Mouse (Mus musculus) frontal cortex, postnatal 36 days (tissue): ENCODE results near the gene Zmiz2.
"Not testable (repeated sequence)": the region's sequence is repeated elsewhere in the genome, so short reads cannot be mapped to it uniquely, and the experiment has no call there.

Experiments
- DNase-seq, 2 experiments: peaks; one replicate each; pipeline ENCODE4 v3.0.0; 2022; ENCODE audit warnings: low spot score in 2 of 2

Gene Zmiz2

DNA sequence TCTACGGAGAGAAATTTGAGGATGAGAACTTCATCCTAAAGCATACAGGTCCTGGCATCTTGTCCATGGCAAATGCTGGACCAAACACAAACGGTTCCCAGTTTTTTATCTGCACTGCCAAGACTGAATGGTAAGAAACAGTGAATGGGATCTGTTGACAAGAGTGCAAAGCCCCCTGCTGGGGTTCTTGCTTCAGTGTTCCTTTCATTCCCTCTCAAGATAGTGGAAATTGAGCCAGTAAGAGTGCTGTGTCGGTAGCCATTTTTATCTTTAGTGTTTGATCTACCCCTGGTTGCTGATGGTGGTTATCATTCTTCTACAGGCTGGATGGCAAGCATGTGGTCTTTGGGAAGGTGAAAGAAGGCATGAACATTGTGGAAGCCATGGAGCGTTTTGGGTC is 30.3 kb downstream of the Zmiz2 start:
- not testable (repeated sequence) for DNase-seq

DNA sequence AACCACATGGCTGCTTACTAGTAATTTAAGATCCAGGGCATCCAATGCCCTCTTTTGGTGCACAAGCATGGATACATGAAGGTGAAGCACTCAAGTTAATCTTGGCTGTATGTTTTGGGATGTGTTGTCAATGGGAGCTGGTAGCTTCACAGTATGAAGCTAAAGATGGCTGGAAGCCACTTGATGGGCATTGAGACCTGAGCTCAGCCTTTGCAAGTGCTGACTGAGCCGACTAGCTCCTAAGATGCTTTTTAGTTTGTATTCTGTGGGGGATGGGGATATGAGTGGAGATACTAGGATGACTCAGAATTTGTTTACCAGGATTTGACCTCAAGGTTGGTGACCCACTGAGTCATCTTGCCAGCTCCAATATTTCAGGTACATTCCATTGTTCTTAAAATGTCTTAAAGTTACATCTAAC is 31.4 kb downstream of the Zmiz2 start:
- no peak for DNase-seq

GRCm38 (mm10) chr11:6420722-6421350 is 32.0 kb downstream of the Zmiz2 start:
- DNase-seq: no peak

GRCm38 (mm10) chr11:6430186-6430585 is 41.3 kb downstream of the Zmiz2 start:
- DNase-seq: no peak

DNA sequence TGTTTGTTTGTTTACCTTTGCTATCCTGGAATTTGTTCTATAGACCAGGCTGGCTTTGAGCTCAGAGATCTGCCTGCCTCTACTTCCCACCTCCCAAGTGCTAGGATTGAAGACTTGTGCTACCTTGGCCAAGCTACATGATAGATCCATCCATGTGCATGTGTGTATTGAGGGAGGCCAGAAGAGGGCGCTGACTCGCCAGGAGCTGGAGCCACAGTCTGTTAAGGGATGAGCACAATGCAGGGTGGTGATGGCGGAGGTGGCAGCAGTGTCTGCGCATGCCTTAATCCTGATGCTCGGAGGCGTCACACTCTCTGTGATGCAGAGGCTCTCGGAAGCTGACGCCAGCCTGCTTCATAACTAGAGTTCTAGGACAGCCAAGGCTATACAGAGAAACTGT is 47.6 kb downstream of the Zmiz2 start:
- DNase-seq: peak in 1 of 2 experiments; percentile 26

DNA sequence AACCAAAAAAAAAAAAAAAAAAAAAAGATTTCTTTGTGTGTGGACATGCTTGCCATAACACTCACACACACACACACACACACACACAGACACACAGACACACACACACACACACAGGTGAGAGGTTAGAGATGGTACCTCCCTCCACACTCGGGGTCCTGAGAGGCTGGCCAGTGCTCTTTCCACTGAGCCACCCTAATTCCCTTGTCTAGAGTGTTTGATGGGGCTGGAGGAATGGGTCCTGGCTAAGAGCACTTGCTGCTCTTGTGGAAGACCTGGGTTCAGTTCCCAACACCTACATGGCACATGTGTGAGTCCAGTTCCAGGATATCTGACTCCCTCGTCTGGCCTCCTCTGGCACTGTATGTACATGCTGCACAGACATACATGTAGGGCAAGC is 48.8 kb downstream of the Zmiz2 start:
- no peak for DNase-seq

- no peak for DNase-seq
Measured at GRCm38 (mm10) chr11:6440171-6440570, 51.3 kb downstream of the Zmiz2 start.

- no peak for DNase-seq
Measured at GRCm38 (mm10) chr11:6442566-6442965, 53.7 kb downstream of the Zmiz2 start.

- DNase-seq: no peak
Measured at GRCm38 (mm10) chr11:6443102-6443501, 54.2 kb downstream of the Zmiz2 start.

DNA sequence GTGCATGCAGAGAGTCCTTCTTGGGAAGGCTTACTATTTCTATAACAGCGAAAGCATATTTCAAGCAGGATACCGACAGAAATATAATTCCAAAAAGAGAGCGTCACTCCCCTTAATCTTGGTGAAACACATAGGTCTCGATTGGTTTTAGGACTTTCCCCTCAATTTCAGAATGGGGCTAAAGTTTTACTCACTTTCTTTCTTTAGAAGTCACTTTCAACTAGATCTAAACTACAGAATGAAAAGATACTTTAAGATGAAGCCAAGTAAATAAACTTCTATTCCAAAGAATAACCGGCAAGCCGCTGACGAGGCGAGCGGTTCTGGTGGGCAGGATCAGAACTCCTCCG is 54.8 kb downstream of the Zmiz2 start:
- no peak for DNase-seq

DNA sequence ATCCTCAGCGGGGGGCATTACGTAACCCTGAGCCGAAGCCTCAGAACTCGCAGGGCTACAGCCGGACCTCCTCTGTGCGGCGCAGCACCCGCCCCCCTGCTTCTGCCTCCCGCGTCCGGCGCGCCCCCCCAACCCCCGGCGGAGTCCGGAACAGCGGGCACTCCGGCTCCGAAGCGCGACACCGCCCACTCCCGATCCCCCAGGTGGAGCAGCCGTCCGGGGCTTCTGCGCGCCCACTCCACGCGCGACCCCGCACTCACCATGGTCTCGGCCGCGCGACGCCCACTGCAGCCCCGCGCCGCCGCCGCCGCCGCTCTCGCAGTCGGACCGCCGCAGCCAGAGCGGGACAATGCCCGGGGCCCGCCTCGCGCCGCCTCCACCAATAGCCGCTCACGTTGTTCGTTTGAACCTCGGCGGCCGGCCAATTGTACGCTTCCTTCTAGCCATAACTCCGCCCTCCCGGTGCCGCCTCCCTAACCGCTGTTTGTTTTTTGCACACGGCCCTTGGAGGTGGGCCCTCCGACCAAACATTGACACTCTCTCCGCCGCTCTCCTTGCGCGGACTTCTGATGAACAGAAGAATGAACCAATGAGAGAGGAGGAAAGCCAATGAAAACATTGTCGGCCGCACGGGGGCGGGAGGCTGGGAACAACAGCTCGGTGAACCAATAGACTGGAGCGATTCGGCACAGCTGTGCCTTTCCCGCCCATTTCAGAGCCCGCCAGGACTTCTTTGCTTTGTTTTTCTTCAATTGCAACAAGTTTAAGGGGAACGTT is 55.4 kb downstream of the Zmiz2 start, which contains the start of gene H2afv:
TSS of gene H2afv (minus strand) at position 367 of the 777 bp plus-strand sequence.
- peak; percentile 100 for DNase-seq

- DNase-seq: no peak
Measured at GRCm38 (mm10) chr11:6445441-6445840, 56.6 kb downstream of the Zmiz2 start.

DNA sequence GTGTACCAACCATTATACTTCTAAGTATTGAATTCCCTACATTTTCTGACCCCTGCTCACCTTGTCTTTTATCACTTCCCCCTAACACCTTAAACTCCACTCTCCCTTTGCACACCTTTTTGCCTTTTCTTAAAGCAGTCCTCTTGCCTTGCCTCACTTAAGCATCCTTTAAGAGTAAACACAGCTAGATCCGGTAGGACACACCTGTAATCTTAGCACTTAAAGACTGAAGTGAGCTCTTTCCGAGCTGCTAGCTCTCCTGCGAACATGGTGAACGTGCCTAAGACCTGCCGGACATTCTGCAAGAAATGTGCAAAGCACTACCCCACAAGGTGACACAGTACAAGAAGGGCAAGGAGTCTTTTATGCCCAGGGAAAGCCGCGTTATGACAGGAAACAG is 57.1 kb downstream of the Zmiz2 start:
- no peak for DNase-seq

DNA sequence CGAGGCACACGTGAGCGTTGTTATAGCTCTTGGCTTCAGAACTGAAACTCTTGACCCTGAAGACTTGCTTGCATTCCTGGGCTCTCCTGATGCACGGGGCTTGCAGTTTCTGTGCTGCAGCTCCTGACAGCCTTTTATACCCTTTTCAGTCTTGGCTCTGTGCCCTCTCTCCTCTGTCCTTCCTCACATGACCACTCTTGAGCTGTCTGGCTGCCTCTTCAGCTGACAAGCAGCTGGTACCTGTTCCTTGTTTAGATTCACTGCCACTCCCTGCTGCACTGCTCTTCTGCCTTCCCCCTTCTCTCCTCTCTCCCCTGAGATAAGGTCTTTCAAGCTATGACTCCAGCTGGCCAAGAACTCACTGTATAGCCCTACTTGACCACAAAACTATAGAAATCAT is 58.6 kb downstream of the Zmiz2 start:
- no peak for DNase-seq

GRCm38 (mm10) chr11:6448155-6448554 is 59.3 kb downstream of the Zmiz2 start:
- not testable (repeated sequence) for DNase-seq
